Mouse (Mus musculus) activated CD4-positive, CD25-positive, alpha-beta regulatory T cell, adult 4 months (primary cell): ENCODE results near the gene Eps8l1. TPM values are rescaled to one million over a fixed set of nuclear protein-coding genes. Genes with fewer than 3 reads are reported as not detected.

Source experiments
- ATAC-seq: one replicate; pipeline ENCODE4 v1.8.0; 2017
- polyA plus RNA-seq, 2 experiments: library from polyadenylated mRNA; unstranded; fragments of 100-300 nt; shearing (Covaris generic); gene quantifications; one replicate each; pipeline ENCODE4 v1.2.1; 2017

Gene Eps8l1
- polyA plus RNA-seq, 2 experiments from 2014 or later, result 4.8 to 14.3 TPM

DNA sequence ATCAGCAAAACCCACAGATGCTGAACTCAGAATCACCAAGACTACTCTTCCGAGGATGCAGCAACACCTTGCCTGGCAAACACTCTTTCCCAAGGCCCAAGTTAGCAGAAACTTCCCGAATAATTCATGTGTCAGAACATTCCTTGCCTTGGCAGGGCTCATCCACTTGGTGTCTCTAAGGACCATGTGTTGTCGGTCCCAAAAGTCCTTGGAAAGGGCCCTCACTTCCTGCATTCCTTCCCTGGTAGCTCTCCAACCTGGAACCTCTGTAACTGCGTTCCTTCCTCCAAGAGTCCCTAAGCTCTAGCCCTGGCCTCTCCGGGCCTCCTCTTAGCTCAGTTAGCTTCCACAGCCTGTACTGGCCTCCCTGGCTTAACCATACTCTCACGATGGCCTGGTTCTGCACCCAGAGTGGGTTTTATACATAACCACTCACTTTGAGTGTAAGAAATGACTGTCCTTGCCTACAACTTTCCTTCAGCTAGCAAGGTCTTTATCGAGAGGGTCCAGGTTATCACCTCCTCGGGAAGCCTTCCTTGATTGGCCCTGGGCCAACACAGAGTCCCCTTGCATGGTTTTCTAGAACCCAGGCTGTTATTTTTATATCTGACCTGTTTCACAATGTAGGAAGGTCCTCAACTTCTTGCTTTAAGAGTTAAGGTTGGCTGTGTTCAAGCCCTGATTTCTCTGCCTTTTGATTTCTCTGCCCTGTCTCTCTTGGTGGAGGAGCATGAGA, 51.2 kb downstream of the Eps8l1 start:
- ATAC-seq, result no peak

DNA sequence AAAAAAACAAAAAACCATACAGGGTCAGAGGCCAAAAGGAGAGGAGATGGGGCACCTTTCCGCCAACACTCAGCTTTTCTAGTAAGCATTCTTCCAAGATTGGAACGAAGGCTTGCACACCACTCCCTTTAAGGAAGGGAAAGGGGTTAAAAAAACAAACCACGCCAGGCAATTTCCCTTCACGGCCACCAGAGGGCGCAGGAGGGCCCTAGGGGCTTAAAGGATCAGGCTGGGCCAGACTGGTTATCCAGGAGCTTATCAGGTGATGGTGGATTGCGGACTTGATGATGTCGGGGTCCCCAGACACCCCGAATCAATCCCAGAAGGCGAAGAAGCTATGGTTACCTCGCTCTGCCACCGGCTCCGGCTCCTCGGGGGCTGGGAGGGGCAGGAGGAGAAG, 52.8 kb downstream of the Eps8l1 start:
- peak; percentile 39 for ATAC-seq

DNA sequence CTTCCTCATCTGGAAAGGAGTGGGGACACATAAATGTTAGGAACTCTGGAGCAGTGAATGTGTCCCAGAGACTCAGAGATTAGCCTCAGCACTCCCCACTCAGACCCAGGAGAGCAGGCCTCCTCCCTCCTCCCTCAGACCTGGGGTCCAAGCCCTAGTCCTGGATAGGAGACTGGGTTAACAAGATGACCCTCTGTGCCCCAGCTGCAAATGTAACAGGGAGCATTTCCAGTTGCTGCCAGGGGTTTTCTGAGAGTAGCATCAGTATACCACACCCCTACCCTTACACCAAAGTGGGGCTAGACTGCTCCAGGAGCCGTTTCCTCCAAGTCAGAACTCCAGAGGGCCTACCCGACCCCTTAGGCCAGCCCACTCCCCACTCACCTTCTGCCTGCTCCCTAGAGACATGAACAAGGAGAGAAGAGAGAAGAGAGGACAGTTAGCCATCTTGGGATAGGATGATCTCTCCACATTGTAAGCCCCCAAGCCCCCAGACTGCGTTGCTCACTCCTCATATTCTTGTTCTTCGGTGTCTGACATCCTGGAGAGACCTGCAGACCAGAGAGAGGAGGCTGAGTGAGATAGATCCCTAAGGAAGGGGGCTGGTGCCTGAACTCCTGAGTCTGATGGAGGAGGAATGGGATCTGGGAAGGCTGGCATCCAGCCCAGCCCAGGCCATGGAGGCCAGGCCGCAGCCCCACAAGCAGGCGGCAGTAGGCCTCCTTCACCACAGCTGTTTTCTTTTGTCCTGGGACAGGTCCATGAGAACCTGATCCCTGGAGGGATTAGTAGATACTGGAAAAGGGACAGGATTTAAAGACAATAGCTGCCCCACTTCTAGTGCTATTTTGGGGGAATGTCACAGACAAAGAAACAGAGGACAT, 53.6 kb downstream of the Eps8l1 start:
- ATAC-seq, result no peak

DNA sequence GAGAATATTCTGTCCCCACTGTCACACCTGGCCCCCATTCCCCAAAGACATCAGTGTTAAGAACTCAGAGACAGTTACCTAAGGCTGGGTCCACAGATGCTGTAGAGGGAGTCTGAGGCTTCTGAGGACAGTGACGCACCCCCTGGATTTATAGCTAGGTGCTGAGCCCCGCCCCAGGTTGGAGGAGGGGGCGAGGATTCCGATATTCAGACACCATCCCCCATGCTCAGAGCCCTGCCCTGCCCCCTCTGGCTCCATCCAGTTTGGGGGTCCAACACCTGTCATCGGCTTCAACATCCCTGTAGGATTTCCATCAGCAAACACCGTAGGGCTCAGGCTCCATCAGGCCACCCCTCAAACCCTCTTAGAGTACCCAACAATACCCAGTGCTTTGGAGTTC, 55.4 kb downstream of the Eps8l1 start:
- ATAC-seq, result no peak

DNA sequence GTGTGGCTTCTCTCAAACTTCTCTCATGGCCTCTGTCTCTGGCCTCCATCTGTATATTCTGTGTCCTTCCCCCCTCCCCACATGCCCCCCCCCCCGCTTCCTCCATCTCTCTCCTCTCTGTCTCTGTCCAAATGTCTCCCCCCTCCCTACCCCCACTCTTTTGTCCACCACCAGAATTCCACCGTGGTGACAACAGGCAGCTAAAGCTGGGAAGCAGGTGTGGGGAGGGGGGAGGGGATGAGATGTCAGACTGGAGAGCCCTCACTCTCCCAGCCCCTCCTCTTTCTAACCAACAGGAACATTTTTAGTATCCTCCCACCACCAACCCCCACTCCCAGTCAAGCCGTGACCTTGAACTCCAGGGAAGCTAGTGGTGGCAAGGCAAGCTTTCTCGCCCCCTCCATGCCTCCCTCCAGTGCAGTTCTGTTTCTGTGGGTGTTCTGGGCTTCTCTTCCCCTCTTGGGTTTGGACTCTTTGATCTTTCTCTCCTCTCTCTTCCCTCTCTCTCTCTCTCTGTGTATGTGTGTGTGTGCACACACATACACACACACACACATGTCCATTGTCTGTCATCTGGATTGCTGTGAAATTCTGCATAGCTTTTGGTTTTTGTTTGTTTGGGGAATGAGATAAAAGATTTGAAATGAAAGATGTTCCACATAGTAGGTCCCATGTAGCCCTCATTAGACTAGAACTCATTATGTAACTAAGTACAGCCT, 56.0 kb downstream of the Eps8l1 start, which contains the start of gene Tnnt1:
Gene Tnnt1 (minus strand): TSS at position 51 of the 719 bp plus-strand sequence.
- ATAC-seq, result no peak

DNA sequence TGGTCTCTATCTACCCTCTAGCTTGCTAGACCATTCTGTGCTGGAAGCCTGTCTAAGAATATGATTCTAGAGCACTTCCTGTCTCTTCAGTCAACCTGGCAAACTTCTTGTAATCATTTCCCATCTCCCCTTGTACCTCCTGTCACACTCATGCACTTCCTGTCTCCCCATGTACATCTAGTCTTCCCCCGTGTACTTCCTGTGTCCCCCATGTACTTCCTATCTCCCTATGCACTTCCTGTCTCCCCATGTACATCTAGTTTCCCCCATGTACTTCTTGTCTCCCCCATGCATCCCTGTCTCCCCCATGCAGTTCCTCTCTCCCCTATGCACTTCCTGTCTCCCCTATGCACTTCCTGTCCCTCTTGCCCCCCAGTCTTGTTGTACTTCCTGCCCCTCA, 58.0 kb downstream of the Eps8l1 start:
- ATAC-seq, result peak; percentile 83

DNA sequence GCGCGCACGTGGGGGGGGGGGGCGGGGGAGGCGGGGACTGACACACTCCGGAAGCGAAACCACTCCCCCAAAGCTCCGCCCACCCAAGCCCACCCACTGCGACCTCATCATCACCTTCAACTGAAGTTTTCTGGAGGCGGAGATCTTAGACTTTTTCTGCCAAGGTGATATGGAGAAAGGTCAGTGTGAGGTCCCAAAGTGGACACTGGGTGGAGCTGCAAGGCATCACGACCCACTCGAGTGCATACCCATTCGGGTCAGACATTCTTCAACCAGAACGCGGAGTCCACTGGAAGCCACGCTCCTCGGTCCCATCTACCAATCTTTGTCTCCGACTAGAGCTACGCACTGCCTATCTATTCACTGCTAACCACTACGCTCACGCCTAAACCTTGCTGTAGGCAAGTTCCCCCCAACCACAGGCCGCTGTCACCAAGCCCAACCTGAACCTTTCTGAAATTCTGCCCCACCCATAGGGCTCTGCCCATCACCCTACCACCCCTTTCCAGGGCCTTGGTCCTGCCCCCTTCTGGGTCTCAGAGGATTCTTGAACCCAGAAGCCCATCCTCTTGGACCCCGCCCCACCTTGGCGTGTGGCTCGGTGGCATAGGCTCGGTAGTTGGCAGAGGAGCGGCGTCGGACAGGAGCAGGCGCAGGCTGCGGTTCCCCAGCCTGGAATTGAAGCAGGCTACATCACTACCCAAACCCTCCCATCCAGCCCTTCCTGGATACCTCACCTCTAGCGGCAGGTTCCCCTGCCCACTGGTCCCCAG, 60.9 kb downstream of the Eps8l1 start:
- no peak for ATAC-seq

DNA sequence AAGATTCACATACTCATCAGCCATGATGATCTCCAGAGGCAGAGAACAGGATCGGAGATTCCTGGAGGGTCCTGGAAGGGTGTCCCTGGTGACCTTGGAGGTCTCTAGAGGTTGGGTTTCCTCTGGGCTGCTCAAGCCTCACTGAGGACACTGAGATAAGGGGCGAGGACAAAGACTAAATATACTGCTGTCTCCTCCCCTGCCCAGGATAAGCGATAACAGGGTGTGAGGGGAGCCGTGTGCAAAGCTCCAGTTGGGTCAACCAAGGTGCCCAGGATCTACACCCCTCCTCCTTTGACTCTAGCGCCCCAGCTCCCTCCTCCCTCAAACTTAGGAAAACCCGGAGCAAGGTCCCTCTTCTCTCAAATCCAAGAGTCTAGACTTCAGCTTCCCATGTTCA, 61.8 kb downstream of the Eps8l1 start:
- no peak for ATAC-seq

DNA sequence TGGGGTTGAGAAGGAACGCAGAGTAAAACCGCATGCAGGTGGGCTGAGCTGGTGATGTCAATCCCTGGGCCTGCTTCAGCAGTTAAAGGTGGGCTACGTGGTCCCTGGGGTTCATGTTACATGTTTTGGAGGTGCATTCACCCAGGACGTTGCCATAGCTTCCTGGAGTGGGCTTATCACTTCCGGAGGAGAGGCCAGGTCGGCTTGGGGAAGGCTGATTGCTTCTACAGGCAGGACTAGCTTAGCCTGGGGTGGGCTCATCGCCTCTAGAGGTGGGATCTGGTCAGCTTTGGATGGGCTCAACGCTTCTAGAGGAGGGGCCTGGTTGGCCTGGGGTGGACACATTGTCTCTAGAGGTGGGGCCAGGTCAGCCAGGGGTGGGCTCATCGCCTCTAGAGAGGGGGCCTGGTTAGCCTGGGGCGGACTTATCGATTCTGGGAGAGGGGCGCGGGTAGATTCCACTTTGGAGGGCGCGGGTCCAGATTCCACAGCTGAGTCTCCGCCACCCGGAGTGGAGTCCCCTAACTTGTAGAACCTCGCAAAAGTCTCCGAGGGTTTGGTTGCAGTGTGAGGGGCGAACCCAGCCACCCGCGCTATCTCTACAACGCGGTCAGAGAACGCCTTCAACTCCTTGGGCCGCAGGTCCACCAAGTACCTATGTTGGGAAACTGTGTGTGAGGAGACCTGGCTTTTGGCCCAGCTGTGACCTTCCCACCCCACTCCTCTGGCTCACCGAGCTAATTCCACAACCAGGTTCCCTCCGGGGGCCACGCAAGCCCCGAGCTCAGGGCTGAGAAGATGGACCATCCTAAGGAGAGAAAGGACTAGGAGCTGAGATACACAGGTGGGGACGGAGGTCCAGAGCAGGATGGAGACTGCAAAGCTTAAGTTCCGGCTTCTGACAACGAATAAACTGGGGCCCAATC, 63.0 kb downstream of the Eps8l1 start:
- ATAC-seq, result no peak

DNA sequence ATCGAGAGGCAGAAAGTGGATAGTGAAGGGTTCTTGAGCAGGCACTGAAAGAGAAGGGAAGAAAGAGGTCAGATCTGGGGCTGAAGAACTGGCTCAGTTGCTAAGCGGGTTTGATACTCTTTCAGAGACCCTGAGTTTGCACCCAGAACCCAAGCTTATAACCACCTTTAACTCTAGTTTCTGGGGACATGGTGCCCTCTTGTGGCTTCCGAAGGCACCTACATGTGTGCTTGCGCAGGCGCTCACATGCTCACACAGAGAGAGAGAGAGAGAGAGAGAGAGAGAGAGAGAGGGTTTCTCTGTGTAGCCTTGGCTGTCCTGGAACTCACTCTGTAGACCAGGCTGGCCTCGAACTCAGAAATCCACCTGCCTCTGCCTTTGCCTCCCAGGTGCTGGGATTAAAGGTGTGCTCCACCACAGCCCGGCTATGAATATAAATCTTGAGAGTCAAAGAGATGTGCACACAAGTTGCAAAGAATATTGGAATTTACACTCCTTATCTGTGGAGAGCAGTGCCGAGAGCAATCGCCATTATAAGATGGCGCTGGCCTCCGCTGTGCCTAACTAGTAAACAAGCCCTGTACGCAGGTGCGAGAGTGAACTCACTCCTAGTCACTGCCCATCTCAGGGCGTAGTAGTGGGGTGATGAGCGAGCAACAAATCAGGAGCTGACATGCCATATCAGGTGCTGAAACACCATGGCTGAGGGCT, 63.9 kb downstream of the Eps8l1 start, which contains the start of gene Tnni3:
Gene Tnni3 (minus strand): TSS at position 18 of the 711 bp plus-strand sequence.
- ATAC-seq, result peak; percentile 44

DNA sequence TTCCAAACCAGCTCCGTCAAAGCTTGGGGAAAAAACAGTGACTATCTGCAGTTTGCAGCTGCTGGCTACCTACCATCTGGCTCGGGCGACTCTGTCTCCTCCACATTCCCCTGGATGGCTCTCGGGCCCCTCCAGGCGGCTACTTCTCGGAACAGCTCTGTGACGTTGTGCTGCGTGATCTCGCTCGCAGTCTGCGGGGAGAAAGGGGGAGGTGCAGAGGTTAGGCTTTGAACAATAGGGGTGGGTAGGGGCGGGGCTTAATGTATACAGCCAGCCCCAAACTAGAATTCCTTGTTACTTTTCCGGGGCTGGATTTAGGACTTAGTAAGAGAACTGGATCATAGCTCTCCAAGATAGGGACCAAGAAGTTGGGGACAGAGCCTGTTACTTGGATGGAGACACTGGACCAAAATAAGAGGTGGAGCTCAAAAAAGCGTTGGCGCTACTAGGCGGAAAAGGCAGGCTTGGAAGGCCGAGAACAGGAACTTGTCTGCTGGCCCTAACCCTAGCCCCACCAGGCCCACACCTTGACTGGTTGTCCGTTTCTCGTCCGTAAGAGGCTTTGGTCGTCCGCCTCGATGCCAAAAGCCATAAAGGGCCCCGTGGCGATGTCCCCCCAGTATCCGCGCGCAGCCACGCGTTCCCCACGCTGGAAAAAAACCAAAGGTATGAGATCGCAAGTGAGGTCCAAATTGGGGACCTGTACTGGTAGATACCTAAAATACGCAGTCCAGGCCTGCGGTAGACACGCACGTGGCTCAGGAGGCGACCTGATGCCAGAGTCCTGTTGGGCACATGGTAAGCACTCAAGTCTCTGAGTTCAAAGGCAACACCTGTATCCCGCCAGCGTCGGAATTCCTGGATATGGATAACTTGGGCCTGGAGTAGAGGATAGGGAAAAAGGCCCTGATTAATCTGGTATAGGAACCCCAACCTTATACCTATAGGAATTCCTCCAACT, 66.1 kb downstream of the Eps8l1 start:
- ATAC-seq, result peak; percentile 97

DNA sequence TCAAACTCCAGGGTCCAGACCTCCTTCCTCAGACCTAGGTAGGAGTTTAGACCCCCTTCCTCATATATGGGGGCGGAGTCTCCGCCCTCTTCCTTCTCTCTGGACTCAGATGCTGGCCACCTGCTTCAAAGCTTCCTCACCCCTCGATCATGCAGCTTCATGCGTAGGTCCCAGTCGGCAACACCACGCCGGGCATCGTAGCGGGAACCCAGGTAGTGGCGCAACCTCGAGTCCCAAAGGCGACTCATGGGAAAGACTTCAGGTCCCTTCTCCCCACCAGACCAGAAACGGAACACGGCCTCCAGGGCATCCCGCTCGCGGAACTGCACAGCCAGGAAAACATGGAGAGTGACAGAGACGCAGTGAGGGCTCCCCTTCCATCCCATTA, 66.8 kb downstream of the Eps8l1 start:
- ATAC-seq, result no peak

Other genes starting within 250 kb of the Eps8l1 start
- gene Lilra5, start 222.9 kb upstream of the Eps8l1 start, polyA plus RNA-seq, result not detected
- not detected for gene Ncr1, start 123.0 kb upstream of the Eps8l1 start, polyA plus RNA-seq
- not detected for gene Gp6, start 62.9 kb upstream of the Eps8l1 start, polyA plus RNA-seq
- 10 to 100 TPM; 13.6 to 16.8 TPM for gene Rdh13, start 15.0 kb upstream of the Eps8l1 start, polyA plus RNA-seq
- 10 to 100 TPM; 21.6 to 26.6 TPM for gene Ppp1r12c, start 41.0 kb downstream of the Eps8l1 start, polyA plus RNA-seq
- gene Tnnt1, start 55.7 kb downstream of the Eps8l1 start, polyA plus RNA-seq, result 10 to 100 TPM in 1 of 2 experiments, 1 to 10 TPM in 1; 4.9 to 10.4 TPM
- 1 to 10 TPM; 1.7 to 3.6 TPM for gene Tnni3, start 63.6 kb downstream of the Eps8l1 start, polyA plus RNA-seq
- gene Dnaaf3, start 71.8 kb downstream of the Eps8l1 start, polyA plus RNA-seq, result 1 to 10 TPM in 1 of 2 experiments, under 1 TPM in 1; 0.93 to 1.6 TPM
- gene Syt5, start 86.9 kb downstream of the Eps8l1 start, polyA plus RNA-seq, result not detected
- not detected for gene Ptprh, start 143.4 kb downstream of the Eps8l1 start, polyA plus RNA-seq
- gene Tmem86b, start 170.7 kb downstream of the Eps8l1 start, polyA plus RNA-seq, result 1 to 10 TPM; 3.0 to 4.1 TPM
- gene Ppp6r1, start 198.3 kb downstream of the Eps8l1 start, polyA plus RNA-seq, result 10 to 100 TPM; 10.6 to 11.1 TPM
- 10 to 100 TPM; 38.9 to 60.9 TPM for gene Hspbp1, start 224.4 kb downstream of the Eps8l1 start, polyA plus RNA-seq
- gene Brsk1, start 229.9 kb downstream of the Eps8l1 start, polyA plus RNA-seq, result not detected